Mouse (Mus musculus) embryo, embryonic 9.5 days (tissue): Measurements from ENCODE around the gene Mgll.

Experiments used
- DNase-seq: peaks from one replicate; pipeline ENCODE4 v3.0.0-alpha.2; 2017; ENCODE audit errors: extremely low spot score

Gene Mgll

GRCm38 (mm10) chr6:88800735-88801134, 76.5 kb downstream of the Mgll start:
- no peak for DNase-seq

DNA sequence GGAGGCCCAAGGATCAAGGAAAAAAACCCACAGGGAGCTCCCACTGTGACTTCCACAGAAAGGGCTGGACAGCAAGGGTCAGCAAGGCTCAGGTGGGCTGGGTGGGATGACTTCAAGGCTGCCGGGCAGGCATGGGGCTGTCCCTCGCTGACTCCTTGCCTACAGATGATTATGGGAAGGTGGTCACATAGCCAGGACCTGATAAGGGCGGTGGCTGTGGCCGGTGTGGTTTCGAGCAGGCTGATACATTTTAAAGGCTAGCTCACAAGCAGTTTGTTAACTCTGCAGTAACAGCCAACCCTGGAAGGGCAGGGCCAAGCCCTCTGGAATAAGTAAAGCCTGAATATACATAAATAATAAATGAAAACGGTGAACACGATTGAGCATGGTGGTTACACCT, 78.8 kb downstream of the Mgll start:
- DNase-seq: no peak

- no peak for DNase-seq
Observed at GRCm38 (mm10) chr6:88803957-88804695, 79.9 kb downstream of the Mgll start.

DNA sequence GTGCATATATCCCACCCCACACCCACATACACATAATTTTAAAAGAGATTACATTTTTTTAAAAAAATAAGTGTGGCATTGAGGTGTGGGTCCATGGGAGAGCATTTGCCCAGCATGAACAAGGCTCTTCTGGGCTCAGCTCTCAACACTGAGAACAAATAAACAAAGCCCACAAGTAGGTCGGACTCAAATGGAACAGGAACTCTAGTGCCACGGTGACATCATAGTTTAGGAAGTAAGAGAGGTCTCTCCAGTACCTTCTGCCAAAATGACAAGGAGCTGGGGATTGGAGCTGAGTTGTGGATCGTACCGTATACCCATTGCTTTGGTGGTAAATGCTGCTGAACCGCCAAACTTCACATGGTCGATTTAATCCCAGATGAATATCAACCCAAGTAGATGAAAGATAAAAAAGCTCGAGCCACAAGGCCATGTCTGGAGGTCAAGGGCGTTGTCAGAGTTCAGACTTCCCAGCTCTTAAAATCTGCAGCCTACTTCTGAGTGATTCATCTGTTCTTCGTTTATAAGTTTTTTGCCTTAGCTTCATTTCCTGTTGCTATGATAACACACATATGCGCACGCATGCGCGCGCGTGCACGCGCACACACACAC, 80.9 kb downstream of the Mgll start:
- no peak for DNase-seq

- DNase-seq: no peak
Observed at GRCm38 (mm10) chr6:88809091-88810037, 85.2 kb downstream of the Mgll start.

- DNase-seq: no peak
Observed at GRCm38 (mm10) chr6:88810291-88810690, 86.1 kb downstream of the Mgll start.

DNA sequence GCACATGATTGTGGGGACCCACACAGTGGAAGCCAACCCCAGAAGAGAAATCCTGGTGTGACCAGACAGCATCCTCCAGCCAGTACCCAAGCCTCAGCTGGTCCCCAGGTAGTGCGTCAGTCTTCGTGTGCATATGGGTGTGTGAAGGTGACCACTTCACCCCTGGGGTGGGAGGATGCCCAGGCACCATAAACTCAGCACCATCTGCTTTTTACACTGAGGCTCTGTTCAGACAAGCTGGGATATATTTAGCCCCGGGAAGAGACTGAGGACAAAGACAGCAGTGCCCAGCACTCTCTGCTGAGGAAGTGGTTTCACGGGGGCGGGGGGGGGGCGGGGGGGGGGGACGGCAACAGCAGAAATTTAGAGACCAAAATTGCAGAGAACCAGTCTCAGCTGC, 87.2 kb downstream of the Mgll start:
- DNase-seq: no peak

GRCm38 (mm10) chr6:88811880-88812400, 87.7 kb downstream of the Mgll start:
- DNase-seq: no peak

DNA sequence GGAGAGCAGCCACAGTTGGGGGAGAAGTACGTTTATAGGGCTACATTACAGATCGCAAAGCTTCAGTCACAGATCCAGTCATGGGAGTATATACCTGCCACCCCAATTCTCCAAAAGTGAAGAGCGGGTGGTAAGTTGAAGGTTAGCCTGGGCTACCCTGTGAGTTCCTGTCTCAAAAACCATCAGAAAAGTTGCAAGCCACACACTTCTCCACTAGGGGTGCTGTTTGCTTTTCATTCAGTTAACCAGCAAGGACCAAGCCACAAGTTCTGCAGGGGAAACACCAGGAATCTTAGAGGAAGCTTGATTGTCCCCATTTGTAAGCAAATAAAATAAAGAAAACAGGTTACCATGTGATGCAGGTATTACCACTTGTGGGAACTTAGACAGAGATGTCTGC, 88.7 kb downstream of the Mgll start:
- DNase-seq: peak; percentile 60

DNA sequence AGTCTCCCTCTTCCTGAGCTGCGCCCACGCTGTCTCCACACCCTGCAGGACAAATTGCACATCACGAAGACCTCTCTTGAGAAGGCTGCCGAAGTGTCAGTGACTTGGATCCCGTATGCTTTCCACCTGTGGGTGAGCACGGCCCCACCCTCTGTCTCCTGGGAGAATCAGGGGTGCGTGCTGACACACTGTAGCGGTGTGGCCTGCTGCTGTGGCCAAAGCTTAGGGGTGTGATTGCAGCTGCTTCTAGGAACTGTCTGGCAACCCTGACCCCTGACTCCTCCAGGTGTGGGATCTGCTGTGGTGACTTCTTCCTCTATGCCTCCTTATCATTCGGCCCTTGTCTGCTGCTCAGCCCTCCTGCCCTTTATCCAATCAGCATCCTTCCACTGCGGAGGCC, 89.6 kb downstream of the Mgll start:
- DNase-seq: no peak

GRCm38 (mm10) chr6:88815036-88815435, 90.8 kb downstream of the Mgll start:
- no peak for DNase-seq

DNA sequence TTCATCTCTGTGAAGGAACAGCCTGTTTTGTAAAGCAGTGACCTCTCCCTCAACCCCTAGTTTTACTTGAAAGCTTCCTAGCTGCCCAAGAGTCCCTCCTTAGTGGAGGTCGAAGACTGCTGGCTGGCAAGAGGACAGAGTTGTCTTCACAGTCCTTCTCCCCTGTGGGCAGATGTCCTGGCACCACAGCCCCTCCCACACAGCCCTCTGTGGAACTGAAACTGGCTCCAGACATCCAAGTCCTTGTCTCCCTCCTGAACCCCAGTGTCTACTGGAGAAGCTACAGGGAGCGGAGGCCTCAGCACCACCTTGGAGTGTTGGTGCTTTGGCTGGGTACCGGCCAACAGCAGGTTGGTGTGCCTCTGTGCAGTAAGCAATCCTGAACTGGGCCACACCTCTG, 91.3 kb downstream of the Mgll start:
- DNase-seq: no peak

DNA sequence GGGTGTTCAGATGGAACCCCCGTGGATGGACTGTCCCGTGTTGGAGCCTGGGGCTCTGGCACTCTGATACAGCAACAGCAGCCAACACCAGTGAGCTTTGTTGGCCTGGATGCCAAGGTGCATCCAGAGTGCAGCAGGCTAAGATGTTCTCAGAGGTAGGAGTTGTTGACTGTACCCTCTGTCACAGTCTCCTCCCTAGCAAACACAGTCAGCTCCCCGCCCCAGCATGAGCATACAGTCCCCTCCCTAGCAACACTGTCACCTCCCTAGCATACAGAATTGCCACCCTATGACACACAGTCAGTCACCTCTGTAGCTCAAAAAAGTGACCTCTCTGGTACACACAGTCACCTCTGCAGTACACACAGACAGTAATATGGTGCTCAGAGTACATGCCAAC, 92.7 kb downstream of the Mgll start:
- DNase-seq: no peak

DNA sequence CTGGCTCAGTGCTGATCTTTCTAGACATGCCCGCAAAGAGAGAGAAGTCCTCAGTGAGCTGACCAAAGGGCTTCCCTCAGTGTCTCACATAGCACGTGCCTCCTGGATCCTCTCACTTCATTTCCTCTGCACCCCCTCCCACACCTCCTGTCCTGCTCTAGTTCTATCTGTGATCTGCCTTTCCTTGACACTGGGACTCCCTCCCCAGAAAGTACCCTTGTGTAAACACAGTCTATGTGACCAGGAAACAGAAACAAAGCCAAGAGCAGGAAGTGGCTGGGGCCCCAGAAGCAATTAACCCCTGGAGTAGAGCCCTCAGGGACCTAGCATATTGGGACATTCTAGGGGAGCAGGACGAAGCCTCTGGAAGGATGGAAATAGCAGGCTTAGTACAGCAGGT, 96.6 kb downstream of the Mgll start:
- DNase-seq: no peak

- no peak for DNase-seq
Observed at GRCm38 (mm10) chr6:88821294-88821693, 97.1 kb downstream of the Mgll start.

GRCm38 (mm10) chr6:88821901-88822300, 97.7 kb downstream of the Mgll start:
- DNase-seq: no peak

DNA sequence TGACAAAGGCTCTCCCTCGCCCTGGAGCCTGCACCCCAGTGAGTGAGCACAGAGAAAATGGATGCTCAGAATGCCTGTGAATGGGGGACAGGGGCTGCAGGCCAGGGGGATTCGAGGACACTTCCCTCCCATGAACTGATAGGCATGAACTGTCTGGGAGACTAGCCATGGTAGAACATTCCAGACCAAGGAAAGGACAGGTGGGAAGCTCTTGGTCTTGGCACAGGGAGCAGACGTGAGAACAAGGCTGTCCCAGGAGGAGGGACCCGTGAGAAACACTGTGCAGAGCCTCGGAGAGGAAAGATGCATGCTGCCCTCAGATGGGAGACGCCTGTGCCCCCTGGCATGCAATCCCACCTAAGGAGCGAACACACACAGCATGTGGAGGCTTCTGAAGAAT, 100.0 kb downstream of the Mgll start:
- no peak for DNase-seq

DNA sequence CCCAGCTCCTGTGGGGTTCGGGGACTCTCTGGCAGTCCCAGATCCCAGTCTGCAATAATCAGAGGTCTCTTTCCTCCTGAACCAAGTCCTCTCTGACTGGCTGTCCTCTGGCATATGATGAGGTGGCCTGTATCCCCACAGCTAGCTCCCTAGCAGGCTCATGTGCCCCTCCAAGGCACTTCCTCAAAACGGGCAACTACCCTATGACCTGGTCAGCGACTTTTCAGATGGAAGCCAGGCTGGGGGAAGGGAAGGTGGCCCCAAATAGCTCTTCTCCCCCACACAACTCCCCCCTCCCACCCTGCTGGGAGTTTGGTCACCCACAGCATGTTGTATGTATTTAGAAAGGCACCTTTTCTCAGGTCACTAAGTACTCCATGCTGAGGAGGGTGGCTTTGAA, 101.9 kb downstream of the Mgll start:
- no peak for DNase-seq

DNA sequence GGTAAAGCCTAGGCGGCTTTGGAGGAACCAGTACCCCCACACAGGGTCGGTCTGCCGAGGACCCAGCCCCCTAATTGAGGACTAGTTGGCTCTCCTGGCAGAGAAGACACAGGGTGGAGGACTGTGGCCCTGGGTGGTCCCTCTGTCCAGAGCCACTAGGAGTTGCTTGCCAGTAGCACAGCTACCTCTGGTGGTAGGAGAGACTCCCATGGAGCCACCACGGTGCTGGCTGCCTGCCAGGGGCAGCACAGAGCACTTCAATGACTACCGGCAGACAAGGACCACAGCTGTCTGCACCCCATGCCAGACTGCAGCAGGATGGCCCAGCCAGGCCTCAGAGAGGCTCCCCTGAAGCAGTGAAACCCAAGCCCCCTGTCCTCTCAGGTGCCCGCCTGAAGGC, 102.3 kb downstream of the Mgll start:
- DNase-seq: peak; percentile 38

GRCm38 (mm10) chr6:88826965-88827364, 102.8 kb downstream of the Mgll start:
- no peak for DNase-seq

DNA sequence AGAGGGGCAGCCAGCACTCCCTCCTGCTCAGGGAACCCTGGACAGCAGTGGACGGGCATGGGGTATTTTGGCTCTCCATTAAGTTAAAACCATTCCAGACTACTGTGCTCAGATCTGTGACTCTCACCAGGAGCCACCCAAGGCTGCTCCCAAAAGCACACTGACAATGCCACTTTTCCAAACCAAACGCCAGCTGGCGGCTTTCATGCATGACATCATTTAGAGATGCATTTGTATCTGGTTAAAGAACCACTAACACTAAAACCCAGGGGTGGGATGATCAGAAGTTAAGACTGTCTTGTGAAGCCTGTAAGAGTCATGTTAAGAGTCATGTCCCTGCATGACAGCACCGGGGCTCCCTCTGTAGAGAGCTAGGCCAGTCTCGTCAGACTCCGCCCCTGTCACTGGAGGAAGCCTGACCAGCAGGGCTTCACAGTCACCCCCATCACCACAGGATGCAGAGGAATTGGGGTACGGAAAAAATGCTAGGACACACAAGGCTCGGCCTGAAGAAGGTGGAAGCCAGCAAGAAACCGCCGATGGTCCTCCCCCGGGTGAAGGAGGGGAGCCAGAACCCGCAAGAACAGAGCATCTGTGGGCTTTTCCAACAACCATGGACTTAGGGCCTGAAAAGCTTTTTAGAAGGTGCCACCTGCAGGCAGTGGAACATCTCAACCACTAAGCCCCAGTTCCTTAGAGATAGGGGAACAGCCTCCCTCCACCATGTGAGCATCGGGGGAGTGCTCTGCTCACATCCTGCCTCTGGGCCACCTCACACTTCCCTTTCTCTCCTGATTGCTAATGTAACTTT, 103.4 kb downstream of the Mgll start:
- no peak for DNase-seq
